Mouse (Mus musculus): Measurements from ENCODE around the gene Myh14.

GRCm38 (mm10) chr7:44586930-44587329, 83.7 kb downstream of the Myh14 start:
- no peak for TF ChIP-seq CTCF (IDR thresholded peaks at IDR 0.05; ENCODE audit: borderline replicate concordance, control insufficient read depth, extremely low read depth, insufficient read depth, low read length, poor library complexity)
- TF ChIP-seq POLR2A (IDR thresholded peaks at IDR 0.05; ENCODE audit: control insufficient read depth, extremely low read depth, insufficient read depth, low read length, poor library complexity) = no peak

Data from thymus, adult 2 months (tissue).